Mouse (Mus musculus) hindbrain, embryonic 14.5 days (tissue): ENCODE measurements at regions not wholly inside any gene's neighbourhood (a gene's known extent, or its start where the extent isn't known, plus 50 kb on each side); places are given as distances from the start of the nearest gene placed in this dataset.

Source experiments
- ATAC-seq: fragments of 200-750 bp; cut with Nextera tagmentation; 2 replicates; pipeline ENCODE4 v1.8.0; 2017; ENCODE audit warnings: moderate number of reproducible peaks, mild to moderate bottlenecking, moderate TSS enrichment, moderate library complexity; ENCODE audit not compliant: low FRiP score
- DNase-seq: peaks from one replicate; pipeline ENCODE4 v3.0.0-alpha.2; 2015; ENCODE audit warnings: low spot score
- H3K27ac ChIP-seq: fragments of 300-500 bp; sonication (generic); 2 replicates; pipeline ENCODE4 v1.5.1; 2014; ENCODE audit warnings: mild to moderate bottlenecking, moderate library complexity
- H3K27me3 ChIP-seq: fragments of 300-500 bp; sonication (generic); 2 replicates; pipeline ENCODE4 v1.6.1; 2014; ENCODE audit warnings: mild to moderate bottlenecking, low read length, mixed read lengths; ENCODE audit not compliant: control insufficient read depth, insufficient read depth
- H3K36me3 ChIP-seq: fragments of 300-500 bp; sonication (generic); replicated peaks from 2 replicates; pipeline ENCODE4 v1.6.1; 2014; ENCODE audit not compliant: control insufficient read depth, insufficient read depth
- H3K4me1 ChIP-seq: fragments of 300-500 bp; sonication (generic); replicated peaks from 2 replicates; pipeline ENCODE4 v1.6.1; 2014; ENCODE audit warnings: antibody characterized with exemption, low read length, mixed read lengths; ENCODE audit not compliant: control insufficient read depth, insufficient read depth
- H3K4me2 ChIP-seq: fragments of 300-500 bp; sonication (generic); replicated peaks from 2 replicates; pipeline ENCODE4 v1.6.1; 2014; ENCODE audit warnings: mild to moderate bottlenecking, moderate library complexity
- H3K4me3 ChIP-seq: fragments of 300-500 bp; sonication (generic); replicated peaks from 2 replicates; pipeline ENCODE4 v1.5.1; 2014; ENCODE audit warnings: mild to moderate bottlenecking, low read length
- H3K9ac ChIP-seq: fragments of 300-500 bp; sonication (generic); 2 replicates; pipeline ENCODE4 v1.6.1; 2014
- H3K9me3 ChIP-seq: fragments of 300-500 bp; sonication (generic); 2 replicates; pipeline ENCODE4 v1.6.1; 2016; ENCODE audit warnings: low read length; ENCODE audit not compliant: control insufficient read depth
- WGBS: fragments of 180-500 bp; shearing (Covaris S2); extraction: QIAGEN DNeasy Blood & Tissue Kit; methylation state at CpG from one replicate; pipeline ENCODE4 v1.1.7; 2014; 5-methylcytosine and 5-hydroxymethylcytosine counted together

DNA sequence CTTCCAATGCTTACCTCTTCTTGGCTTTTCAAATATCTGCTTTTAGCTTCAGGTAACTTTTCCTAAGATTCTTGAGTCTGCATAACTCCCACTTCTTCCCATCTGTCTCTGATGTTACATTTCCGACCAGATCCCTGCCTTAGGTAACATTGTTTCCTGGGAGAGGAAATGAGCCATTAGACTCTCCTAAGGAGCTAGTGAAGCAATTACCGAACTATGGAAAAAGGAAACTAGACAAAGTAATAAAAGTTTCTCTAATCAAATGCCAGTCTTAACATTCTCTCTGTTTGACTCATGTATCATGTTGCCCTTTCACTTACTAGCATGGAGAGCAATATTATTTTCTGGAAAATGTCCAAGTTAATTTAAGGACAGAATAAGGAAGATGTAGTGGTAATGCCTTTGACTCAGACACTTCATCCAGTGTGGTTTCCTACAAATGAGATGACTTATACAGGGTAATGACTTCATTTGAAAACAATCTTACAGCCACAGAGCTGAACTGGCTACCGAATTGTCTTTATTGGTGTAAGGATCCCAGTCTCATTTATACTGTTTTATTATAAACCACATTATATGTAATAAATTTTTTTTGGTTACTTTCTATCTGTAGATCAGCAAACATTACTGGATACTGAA is 263.8 kb upstream of the Fam84a start:
- H3K4me1 ChIP-seq = no peaks in the 10 kb centered on the region
- H3K4me2 ChIP-seq = no peak overlapping the region
- DNase-seq = no peak
- 90% methylated on average over 3 of the region's 3 CpGs for WGBS
- H3K9me3 ChIP-seq = peaks cover 8% of the 10 kb centered on the region; the same call in 1 of the 2 replicates
- no peaks in the 10 kb centered on the region for H3K27me3 ChIP-seq
- H3K9ac ChIP-seq = no peak overlapping the region
- H3K27ac ChIP-seq = no peak overlapping the region
- no peak for ATAC-seq
- no peaks in the 10 kb centered on the region for H3K36me3 ChIP-seq
- no peak overlapping the region for H3K4me3 ChIP-seq

- H3K27me3 ChIP-seq = no peaks in the 10 kb centered on the region
- H3K9me3 ChIP-seq = no peaks in the 10 kb centered on the region
- no peak overlapping the region for H3K4me3 ChIP-seq
- ATAC-seq = no peak
- H3K4me1 ChIP-seq = no peaks in the 10 kb centered on the region
- no peak overlapping the region for H3K4me2 ChIP-seq
- H3K27ac ChIP-seq = no peak overlapping the region
- no peaks in the 10 kb centered on the region for H3K36me3 ChIP-seq
- DNase-seq = no peak
- 95% methylated on average over 1 of the region's 1 CpGs for WGBS
- no peak overlapping the region for H3K9ac ChIP-seq
Observed at GRCm38 (mm10) chr12:14411102-14411501, 259.2 kb upstream of the Fam84a start.

DNA sequence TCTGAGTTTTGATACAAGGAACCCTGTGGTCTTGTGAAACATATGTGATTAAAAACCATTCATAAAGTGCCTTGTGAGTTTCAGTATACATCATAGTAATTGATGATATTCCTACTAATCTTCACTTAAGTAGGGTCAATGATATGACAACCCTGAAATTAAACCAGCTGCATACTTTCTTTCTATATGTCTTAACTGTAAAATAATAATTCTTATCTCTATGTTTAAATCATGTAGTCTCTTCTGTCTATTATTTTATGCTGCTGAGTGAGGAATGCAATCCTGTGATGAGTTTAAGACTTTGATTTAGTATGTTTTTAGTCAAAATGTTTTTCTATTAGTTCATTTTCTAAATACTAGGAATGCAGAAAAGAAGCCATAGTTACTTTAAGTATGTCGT is 253.9 kb upstream of the Fam84a start:
- Histone ChIP-seq H3K4me1 (no peaks in the 10 kb centered on the region), H3K4me3 (no peak overlapping the region), H3K36me3 (no peaks in the 10 kb centered on the region), H3K27ac (no peak overlapping the region), H3K9me3 (no peaks in the 10 kb centered on the region), H3K27me3 (no peaks in the 10 kb centered on the region), H3K4me2 (no peak overlapping the region), H3K9ac (no peak overlapping the region)
- DNase-seq (no peak), ATAC-seq (no peak)
- 97% methylated on average over 1 of the region's 1 CpGs for WGBS

DNA sequence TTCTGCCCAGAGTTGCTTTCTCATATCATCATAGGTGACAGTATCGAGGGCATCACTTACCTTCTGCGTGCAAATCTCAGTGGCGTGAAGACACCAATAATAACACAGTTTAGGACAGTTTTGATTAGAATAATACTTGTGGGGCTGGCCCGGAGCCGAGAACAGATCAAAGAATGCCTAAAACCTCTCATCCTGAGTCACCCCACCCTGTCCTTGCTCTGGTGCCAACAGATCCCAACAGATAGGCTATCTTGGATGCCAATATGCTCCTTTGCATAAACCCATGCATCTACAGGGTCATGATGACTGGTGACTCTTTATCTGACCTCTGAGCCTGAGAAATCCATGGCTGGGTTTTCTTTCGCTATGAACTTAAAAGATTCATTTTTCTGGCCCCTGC is 224.4 kb upstream of the Fam84a start:
- no peaks in the 10 kb centered on the region for H3K9me3 ChIP-seq
- H3K27ac ChIP-seq = no peak overlapping the region
- H3K9ac ChIP-seq = no peak overlapping the region
- H3K27me3 ChIP-seq = no peaks in the 10 kb centered on the region
- no peak overlapping the region for H3K4me3 ChIP-seq
- ATAC-seq = no peak
- WGBS = 91% methylated on average over 6 of the region's 6 CpGs
- H3K4me1 ChIP-seq = no peaks in the 10 kb centered on the region
- no peak for DNase-seq
- no peak overlapping the region for H3K4me2 ChIP-seq
- no peaks in the 10 kb centered on the region for H3K36me3 ChIP-seq

GRCm38 (mm10) chr12:14338244-14338799 is 186.5 kb upstream of the Fam84a start:
- Histone ChIP-seq H3K9me3 (no peaks in the 10 kb centered on the region), H3K27ac (no peak overlapping the region), H3K4me2 (no peak overlapping the region), H3K4me3 (no peak overlapping the region), H3K36me3 (no peaks in the 10 kb centered on the region), H3K27me3 (no peaks in the 10 kb centered on the region), H3K4me1 (no peaks in the 10 kb centered on the region), H3K9ac (no peak overlapping the region)
- ATAC-seq (peak; percentile 53; the same call in 1 of the 2 replicates), DNase-seq (no peak)
- 45% methylated on average over 5 of the region's 5 CpGs for WGBS

DNA sequence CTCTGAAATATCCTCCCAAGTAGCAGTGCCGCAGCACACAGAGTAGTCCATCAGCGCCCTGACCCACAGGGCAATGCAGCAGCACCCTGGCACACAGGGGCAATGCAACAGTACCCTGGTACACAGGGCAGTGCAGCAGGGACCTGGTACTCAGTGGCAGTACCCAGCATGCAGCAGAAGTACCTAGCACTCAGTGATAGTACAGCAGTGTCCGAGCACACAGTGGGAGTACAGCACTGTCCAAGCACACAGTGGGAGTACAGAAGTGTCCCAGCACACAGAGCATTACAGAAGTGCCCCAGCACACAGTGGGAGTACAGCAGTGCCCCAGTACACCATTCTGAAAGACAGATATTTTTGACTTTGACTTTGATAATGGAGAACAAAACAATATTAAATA is 186.0 kb upstream of the Fam84a start:
- no peaks in the 10 kb centered on the region for H3K4me1 ChIP-seq
- no peaks in the 10 kb centered on the region for H3K9me3 ChIP-seq
- no peaks in the 10 kb centered on the region for H3K27me3 ChIP-seq
- ATAC-seq (peak; percentile 43; the same call in 1 of the 2 replicates), DNase-seq (no peak)
- no peak overlapping the region for H3K4me2 ChIP-seq
- WGBS = 58% methylated on average over 3 of the region's 3 CpGs
- H3K4me3 ChIP-seq = no peak overlapping the region
- H3K9ac ChIP-seq = no peak overlapping the region
- H3K36me3 ChIP-seq = no peaks in the 10 kb centered on the region
- H3K27ac ChIP-seq = no peak overlapping the region

DNA sequence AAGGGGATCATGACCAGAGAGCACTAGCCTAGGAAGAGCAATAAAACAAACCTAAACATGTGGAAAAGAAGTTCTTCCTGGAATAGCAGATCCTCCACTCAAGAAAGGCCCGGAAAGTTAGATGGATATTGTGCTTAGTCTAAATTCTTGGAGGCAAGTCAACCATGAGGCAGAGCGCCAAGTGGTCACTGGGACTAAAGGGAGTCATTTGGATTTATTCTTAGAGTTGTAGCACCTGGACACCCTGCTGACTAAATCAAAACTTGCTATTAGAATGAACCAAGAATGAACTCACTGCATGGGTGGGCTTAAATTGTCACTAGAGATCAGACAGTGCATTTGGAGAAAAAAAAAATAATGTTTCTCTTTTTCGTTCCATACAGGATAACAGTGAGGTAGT is 166.8 kb upstream of the Fam84a start:
- Histone ChIP-seq H3K27ac (no peak overlapping the region), H3K9ac (no peak overlapping the region), H3K9me3 (no peaks in the 10 kb centered on the region), H3K4me3 (no peak overlapping the region), H3K4me2 (no peak overlapping the region), H3K4me1 (no peaks in the 10 kb centered on the region), H3K27me3 (no peaks in the 10 kb centered on the region), H3K36me3 (no peaks in the 10 kb centered on the region)
- ATAC-seq = no peak
- DNase-seq = no peak
- 89% methylated on average over 3 of the region's 3 CpGs for WGBS

- WGBS = 81% methylated on average over 2 of the region's 2 CpGs
- Histone ChIP-seq H3K27me3 (no peaks in the 10 kb centered on the region), H3K9ac (no peak overlapping the region), H3K36me3 (no peaks in the 10 kb centered on the region), H3K4me2 (no peak overlapping the region), H3K27ac (no peak overlapping the region), H3K4me3 (no peak overlapping the region), H3K9me3 (no peaks in the 10 kb centered on the region), H3K4me1 (no peaks in the 10 kb centered on the region)
- DNase-seq (no peak), ATAC-seq (no peak)
Observed at GRCm38 (mm10) chr12:14316392-14316791, 164.5 kb upstream of the Fam84a start.

- Histone ChIP-seq H3K27ac (no peak overlapping the region), H3K4me3 (no peak overlapping the region), H3K4me2 (no peak overlapping the region), H3K27me3 (no peaks in the 10 kb centered on the region), H3K9me3 (no peaks in the 10 kb centered on the region), H3K9ac (no peak overlapping the region), H3K4me1 (no peaks in the 10 kb centered on the region), H3K36me3 (no peaks in the 10 kb centered on the region)
- no peak for ATAC-seq
- DNase-seq = no peak
- WGBS = 64% methylated on average over 5 of the region's 5 CpGs
Observed at GRCm38 (mm10) chr12:14315780-14316179, 163.9 kb upstream of the Fam84a start.
